Mouse (Mus musculus): ENCODE data around the gene Mpp3.

The Mpp3 gene

DNA sequence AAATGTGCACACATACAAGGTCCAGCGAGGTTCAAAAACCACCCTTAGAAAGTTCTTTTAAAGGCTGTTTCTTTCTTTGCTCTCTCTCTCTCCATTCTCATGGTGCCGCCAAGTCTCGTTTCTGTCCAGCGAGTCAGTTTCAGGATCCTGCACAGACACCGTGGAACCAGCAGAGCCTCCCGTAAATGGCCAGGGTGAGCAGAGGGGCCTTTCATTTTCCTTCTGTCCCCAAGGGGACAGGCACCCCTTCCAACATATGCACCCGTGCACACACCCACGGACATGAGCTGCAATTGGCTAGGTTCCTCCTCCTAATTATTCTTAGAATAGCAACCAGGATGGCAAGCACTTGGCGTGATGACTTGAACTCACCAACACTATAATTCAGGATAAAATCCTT is 54.8 kb downstream of the Mpp3 start:
- no peak for DNase-seq

DNA sequence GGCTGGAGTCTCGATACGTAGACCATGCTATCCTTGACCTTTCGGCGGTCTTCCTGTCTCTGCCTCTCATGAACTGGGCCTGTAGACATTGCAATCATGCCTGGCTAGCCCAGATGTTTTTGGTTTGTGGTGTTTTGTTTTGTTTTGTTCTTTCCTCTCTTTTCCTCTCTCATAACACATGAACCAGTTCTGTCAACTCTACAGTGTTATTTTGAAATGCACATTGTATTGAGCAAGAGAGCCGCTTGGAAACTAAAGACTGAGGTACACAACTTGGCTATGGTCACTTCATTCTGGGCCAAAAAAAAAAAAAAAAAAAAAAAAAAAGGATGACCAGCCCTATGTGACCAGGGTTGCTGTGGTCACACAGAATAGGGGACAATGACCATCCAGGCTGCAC is 55.6 kb downstream of the Mpp3 start:
- no peak for DNase-seq

DNA sequence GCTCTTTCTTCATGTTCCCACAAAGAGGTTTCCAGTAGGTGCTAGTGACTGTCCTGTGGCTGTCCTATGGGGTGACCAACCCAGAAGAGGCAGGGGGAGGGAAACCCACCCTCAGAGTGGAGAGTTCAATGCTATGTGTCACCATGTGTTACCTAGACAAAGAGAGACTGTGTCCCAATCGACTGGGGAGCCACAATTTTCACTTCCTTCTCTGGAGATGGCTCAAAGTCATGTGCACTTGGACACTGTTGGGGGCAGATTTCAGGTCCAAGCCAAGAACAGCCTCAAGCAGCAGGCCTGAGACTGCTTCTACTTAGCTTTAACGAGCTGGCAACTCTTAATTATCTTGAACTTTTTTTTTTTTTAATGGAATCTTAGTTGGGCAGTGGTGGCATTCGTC is 56.2 kb downstream of the Mpp3 start:
- DNase-seq, result no peak

DNA sequence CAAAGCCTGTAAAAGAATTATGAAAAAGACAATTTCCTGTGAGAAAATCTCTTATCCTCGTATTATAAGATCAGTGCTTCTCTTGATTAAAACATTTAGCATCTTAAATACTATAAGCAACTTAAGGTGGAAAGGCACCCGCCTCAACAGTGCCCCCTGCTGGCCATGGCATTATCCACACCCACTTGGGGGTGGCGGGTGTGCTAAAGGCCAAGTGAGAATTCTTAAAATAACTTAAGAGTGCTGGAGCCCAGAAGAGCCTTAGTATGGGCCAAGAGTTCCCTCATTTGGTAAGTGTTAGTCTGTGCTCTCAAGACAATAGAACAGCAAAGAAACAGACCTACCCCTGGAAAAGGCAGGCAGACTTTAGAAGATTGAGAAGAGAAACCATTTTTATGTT is 56.9 kb downstream of the Mpp3 start:
- DNase-seq, result peak in 1 of 2 experiments; percentile 47

DNA sequence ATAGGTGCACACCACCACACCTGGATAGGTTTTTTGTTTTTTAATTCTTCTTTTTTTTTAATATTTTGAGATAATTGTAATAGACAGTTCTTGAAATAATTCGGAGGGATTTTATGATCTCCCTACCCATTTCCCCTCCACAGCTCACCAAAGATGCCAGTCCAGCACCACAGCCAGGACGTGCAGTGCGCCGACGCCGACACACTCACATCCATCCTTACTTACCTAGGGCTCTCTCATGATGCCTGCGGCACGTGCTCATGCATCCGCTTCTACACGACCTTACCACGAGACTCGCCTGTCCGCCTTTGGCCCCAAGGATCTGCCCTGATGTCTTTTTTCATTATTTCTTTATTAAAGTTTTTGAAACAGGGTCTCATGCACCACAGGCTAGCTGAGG is 58.4 kb downstream of the Mpp3 start:
- no peak for DNase-seq

DNA sequence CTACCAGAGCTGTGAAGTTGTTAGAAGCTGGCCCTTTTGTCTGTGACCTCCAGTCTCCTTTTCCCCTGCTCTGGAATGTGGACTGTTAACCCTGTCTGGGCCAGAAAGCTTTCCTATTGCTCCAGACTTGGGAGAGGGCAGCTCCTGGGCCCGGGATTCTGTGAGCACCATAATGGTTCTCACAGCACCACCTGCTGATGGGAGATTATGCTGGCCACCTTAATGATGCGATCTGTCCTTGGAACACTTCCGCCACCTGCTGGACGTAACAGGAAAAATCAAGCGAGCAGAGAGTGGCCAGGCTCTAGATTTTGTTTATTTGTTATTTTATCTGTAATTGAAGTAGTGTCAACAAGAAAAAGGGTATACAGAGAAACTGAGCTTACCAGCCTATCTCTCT is 59.5 kb downstream of the Mpp3 start:
- DNase-seq, result peak; percentile 54 to 77

DNA sequence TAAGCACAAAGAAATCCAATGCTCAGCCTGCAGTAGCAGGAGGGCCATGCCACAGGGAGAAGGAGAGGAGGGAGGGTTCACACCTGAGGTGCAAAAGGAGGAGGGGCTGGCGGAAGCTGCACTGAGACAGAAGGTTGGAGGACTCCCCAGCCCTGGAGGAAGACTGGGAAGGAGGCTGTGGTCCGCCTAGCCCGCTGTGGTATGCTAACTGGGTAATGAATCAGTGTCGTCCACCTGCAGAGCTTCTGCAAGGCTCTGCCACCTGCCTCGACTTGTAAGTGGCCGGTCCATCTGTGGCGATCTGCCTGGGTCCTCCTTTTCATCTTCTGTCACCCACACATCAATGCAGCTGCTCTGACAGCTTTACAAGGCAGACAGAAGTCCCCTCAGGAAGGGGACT is 60.0 kb downstream of the Mpp3 start:
- no peak for DNase-seq

DNA sequence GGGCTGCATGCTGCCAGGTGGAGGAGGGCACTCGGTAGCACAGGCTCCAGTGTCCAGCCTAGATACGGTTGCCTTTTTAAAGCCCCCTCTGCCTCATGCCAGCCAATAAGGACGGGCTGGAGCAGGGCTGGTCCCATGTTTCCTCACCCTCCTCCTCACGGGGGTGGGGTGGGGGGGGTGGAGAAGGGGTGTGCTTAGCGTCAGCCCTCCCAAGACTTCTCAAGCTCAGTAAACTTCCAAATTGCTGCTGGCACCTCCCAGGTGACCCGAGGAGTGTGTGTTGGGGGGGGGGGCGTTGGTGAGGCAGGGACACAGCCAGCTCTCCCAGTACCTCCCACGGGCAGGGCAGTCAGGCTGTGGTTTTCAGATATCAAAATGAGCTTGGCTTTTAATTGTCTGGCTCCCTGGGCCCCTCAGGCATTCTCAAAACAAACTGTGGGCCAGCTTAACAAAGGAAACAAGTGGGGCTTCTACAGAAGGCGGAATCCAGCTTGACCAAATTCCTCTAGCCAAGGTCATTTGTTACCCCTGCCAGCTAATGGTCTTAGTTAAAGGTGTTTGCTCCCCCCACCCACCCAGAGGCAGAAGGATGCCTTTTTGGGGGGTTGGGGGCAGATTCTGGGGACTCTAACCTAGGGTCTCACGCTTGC is 61.2 kb downstream of the Mpp3 start, which contains the start of gene Sost:
Sost (minus strand) TSS at position 51 of the 650 bp plus-strand sequence.
- no peak for DNase-seq

DNA sequence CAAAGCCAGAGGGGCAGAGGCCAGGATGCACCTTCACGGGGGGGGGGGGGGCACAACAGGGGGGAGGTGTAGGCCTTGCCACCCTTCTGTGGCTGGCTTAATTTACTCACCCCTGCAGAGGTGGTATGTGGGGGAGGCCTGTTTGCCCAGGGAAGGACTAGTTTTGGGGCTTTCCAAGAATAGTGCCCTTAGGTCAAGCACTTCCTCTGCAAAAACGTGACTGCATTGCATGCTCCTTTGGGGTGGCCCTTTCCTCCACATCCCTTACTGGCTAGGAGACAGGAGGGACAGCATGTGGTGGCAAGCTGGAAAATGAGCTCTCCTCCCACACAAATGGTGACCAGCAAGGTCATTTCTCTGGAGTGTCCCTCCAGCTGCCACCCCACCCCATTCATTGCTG is 62.7 kb downstream of the Mpp3 start:
- no peak for DNase-seq

DNA sequence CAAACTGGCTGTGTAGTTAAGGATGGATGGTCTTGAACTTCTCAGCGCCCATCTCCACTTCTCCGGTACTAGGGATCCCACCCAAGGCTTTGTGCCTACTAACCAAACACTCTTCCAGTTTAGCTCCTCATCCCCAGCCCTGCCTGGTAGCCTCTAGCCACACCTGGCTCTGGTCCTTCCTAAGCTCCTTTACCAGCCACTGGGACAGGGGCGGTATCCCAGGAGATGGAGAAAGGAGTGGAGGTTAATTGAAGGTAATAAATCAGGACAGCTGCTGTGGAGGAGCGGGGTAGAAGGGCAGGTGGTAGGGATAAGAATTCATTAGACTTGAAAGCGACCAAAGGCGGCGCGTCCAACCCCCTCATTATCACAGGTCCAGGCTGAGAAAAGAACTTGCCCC is 63.6 kb downstream of the Mpp3 start:
- DNase-seq, result no peak

DNA sequence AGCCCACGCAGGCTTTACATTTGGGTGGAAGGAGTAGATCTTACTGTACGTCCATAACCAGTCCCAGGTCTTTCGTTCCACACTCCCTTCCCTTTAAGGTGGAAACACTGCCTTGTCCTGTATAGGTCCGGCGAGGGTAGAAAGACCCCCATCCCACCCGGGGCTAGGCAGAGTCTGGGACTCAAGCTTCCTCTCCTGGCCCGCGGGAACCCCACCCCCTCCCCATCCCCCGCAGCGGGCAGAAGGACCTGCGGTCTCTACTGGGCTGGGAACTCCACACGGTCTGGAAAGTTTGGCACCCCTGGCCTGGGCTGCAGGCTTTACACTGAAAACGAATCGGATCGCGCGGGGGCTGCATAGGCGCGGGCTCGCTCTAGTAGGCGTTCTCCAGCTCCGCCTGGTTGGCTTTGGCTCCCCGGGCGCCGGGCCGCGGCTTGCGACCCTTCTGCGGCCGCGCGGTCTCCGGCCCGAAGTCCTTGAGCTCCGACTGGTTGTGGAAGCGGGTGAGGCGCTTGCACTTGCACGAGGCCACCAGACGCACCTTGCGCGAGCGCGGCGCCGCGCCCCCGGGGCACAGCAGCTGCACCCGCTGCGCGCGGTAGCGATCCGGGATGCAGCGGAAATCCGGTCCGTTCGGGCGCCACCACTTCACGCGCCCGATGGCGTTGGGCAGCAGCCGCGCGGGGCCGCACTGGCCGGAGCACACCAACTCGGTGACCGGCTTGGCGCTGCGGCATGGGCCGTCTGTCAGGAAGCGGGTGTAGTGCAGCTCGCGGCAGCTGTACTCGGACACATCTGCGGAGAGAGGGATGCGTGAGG is 64.6 kb downstream of the Mpp3 start:
- no peak for DNase-seq

DNA sequence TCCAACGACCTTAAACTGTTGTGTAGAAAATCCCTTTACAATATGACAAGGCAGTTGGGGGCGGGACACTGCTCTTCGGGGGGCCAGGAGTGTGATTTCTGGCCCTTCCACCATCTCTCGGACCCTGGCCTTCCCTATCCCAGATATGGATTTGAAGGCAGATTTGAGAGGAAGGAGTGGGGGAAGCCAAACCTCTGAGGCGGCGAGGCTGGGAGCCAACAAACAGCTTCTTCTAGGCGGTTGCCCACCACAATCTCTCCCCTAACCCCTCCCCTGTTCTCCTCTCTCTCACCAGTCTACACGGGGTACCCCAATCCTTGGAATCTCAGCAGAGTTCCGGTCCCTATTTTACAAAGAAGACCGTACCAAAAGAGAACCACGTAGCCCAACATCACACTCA is 65.2 kb downstream of the Mpp3 start:
- DNase-seq, result no peak

DNA sequence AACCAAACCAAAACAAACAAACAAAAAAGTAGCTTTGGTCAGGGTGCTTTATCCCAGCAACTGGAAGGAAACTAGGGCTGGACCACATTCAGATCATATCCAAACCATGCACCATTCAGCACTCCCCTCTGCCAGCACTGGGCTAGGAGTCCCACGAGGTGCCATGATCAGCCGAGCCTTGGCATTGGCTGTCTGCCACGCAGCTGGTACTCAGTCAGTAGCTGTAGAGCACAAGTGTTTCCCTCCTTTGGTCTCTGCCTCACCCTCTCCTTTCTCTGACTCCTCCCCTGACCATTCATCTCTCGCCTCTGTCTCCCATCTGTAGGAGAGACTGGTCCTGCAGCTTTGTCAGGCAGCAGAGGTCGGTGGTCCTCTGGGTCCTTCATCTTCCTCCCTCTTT is 70.8 kb downstream of the Mpp3 start:
- DNase-seq, result no peak

DNA sequence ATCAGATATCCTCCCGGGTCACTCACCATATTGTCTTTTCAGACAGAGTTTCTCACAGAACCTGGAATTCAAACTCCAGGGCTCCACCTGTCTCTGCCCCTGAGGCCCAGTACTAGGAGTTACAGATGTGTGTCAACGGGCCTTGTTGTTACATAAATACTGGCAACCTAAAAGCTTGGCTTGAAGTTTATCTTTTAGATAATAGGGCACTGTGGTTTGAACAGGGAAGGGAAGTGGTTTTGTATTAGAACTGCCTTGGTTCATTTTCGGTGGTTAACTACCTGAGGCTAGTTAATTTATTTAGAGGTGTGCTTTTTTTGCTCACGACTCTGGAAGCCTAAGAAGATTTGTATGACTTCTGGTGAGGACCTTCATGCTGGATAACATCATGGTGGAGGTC is 74.8 kb downstream of the Mpp3 start:
- DNase-seq, result no peak

DNA sequence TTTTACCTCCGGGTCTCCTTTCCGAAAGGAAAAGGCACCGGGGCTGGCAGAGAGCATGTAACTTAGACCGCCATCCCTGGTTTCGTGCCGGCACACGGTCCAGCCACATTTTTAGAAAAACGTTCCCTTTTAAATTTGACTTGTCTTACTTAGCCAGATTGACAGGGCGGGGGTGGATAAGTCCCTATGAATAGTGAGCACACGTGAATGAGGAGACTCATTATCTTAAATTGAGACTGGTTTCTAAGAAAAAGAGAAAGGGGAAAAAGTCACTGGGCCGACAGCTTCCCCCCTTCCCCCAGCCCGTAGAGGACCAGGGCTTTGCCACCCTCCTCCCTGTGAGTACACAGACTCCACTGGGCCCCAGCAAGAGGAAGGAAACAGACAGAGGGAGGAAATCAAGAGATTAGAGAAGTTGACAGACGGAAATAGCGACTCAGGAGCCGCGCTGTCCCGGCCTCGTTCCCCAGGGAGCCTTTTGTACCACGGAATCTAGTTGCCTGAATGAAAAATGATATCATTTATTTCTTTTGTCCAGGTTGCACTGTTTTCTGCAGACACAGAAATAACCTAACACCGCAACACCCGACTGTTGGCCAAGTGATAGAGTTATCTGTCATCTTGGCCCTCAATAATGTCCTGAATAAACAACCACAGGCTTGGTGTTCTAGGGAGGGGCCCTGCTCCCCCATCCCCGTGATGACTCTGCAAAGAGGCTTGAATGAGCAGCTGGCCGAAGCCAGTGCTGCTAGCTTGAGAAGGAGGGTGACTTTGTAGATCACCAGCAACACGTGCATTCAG is 75.5 kb downstream of the Mpp3 start:
- DNase-seq, result peak; percentile 49 to 52

DNA sequence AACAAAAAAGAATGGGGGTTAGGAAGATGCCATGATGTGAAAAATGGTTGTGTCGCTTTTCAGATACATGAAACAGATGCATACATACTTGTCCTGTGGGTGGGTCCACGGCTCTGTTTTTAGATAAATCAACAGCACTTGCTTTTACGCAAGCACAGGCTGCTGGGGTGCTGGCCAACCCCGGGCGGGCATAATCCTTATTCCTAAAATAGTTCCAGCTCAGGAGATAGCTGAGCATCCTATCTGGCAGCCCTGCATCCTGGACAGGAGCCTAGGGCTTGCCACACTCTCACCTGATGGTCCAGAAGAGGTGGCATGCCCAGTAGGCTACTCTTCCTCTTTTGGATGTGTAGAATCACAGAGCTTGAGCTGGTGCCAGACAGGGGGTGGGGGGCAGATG is 78.2 kb downstream of the Mpp3 start:
- no peak for DNase-seq
